Mouse (Mus musculus) heart, postnatal 0 days (tissue): ENCODE measurements around the gene Tigit.

Source experiments
- CTCF ChIP-seq: IDR thresholded peaks from 2 replicates; pipeline ENCODE4 v1.5.1; 2016; ENCODE audit warnings: antibody characterized with exemption, control low read depth, low read depth
- EP300 ChIP-seq: IDR thresholded peaks from 2 replicates; pipeline ENCODE4 v1.6.1; 2016; ENCODE audit warnings: antibody characterized with exemption, low read depth

DNA sequence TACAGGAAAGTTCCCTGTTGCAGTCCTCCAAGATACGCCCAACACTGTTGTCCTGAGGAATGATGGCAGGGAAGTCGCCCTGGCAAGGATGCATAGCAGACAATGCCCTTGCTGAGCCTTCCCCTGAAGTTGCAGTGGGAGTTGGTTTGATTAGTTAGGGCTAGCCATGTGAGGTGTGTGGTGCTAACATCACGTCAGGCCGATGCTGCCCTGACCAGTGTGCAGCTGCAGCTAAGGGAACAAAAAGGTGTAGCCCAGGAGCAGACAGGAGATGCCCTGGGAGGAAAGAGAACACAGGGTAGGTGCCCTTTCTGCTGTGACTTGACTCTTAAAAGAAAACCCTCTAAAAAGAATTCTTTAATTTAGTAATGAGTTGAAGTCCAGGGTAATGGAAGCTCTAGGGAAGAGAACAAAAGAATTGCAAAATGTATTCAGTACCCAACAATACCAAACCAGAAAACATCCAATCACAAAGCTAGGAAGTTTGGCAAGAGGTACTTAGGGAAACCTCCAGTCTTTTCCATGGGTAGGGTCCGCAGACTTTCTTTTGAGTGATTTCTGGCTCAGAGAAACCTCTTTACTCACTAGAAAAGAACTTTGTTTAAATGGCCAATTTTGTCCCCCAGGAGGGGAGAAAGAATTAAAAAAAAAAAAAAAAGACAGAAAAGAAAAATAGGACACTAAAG, 40.5 kb downstream of the Tigit start:
- TF ChIP-seq CTCF (no peak), EP300 (no peak)
